ENCODE assay signal across 15 mouse cellular contexts in the genomic region with DNA sequence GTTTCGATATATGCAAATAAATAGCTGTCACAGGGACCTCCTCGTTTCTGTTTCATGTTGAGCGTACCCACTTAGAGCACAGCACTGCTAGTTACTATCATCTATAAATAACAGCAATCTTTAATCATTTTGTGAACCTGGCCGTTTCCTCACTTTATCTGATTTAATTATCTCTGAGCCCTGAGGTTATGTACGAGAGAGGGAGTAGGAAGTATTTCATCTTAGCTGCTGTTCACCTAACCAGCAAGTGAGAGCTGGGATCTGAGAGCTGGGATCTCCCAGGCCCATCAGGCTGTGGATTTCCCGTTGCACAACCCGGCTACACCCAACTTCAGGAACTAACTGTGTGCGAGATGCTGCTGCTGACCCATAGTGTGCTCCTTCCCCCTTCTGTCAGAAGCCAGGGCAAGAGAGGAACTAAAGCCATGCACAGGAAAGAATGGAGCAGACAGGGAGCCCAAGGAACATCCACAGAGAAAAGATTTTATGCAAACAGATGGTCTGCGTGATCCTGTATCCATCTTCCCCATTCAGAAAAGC. TPM values are rescaled to one million over a fixed set of nuclear protein-coding genes. Genes with fewer than 3 reads are reported as not detected.
DNase-seq lines count a peak whose midpoint lies in the region; ATAC-seq lines count a peak whose summit lies in the region.
"Had no signal": no experiment of that assay in that cellular context is flagged by ENCODE, and none has a peak within 500 bp of the region (broad histone marks: within the 10 kb centered on the region; RNA-seq: fewer than 3 reads in every experiment).

No protein-coding gene starts in this region.

- H3K27ac ChIP-seq in forebrain, embryonic 10.5 days = no peak overlapping the region
- H3K27ac ChIP-seq in forebrain, embryonic 13.5 days = no peak overlapping the region
- H3K27ac ChIP-seq: limb, embryonic 13.5 days; neural tube, embryonic 12.5 days had no signal

- H3K4me3 ChIP-seq in forebrain, embryonic 10.5 days = no peak overlapping the region
- H3K4me3 ChIP-seq in forebrain, embryonic 13.5 days = no peak overlapping the region
- H3K4me3 ChIP-seq: hindbrain, embryonic 10.5 days; limb, embryonic 13.5 days; neural tube, embryonic 12.5 days had no signal

- DNase-seq in forebrain, embryonic 10.5 days (ENCODE audit: extremely low spot score, low spot score) = peak; percentile 12
- DNase-seq in lung, postnatal 10 days = peak; percentile 1
- no peak for DNase-seq in lung, postnatal 14 days
- peak; percentile 37 to 43 for DNase-seq in monocyte, adult 2 months (ENCODE audit: low read depth in 1 of 2, low spot score in 2 of 2)
- no peak for DNase-seq in kidney, adult 18-20 months
- DNase-seq in layer of hippocampus, postnatal 36 days = no peak

- no peak overlapping the region for H3K9ac ChIP-seq in forebrain, embryonic 13.5 days
- H3K9ac ChIP-seq: limb, embryonic 13.5 days; neural tube, embryonic 12.5 days had no signal

- H3K4me2 ChIP-seq in forebrain, embryonic 13.5 days = no peak overlapping the region
- H3K4me2 ChIP-seq: limb, embryonic 13.5 days; neural tube, embryonic 12.5 days had no signal

- ATAC-seq in forebrain, embryonic 13.5 days = no peak
- 0 out of 2 replicates have a peak, but pooled peaks have one; percentile 44 for ATAC-seq in erythroid progenitor cell, adult 5-6 weeks (replicated peaks; ENCODE audit: low FRiP score, poor library complexity, severe bottlenecking)

- H3K27me3 ChIP-seq in forebrain, embryonic 10.5 days (ENCODE audit: poor library complexity, severe bottlenecking) = no peaks in the 10 kb centered on the region
- no peaks in the 10 kb centered on the region for H3K27me3 ChIP-seq in forebrain, embryonic 13.5 days
- H3K27me3 ChIP-seq: neural tube, embryonic 12.5 days had no signal

- WGBS in forebrain, embryonic 10.5 days = 73% methylated on average over 9 of the region's 9 CpGs
- 79% methylated on average over 9 of the region's 9 CpGs for WGBS in forebrain, embryonic 13.5 days

- no peaks in the 10 kb centered on the region for H3K36me3 ChIP-seq in forebrain, embryonic 10.5 days (replicated peaks)
- no peaks in the 10 kb centered on the region for H3K36me3 ChIP-seq in forebrain, embryonic 13.5 days (ENCODE audit: poor library complexity, severe bottlenecking)
- H3K36me3 ChIP-seq: hindbrain, embryonic 10.5 days; limb, embryonic 13.5 days; neural tube, embryonic 12.5 days had no signal

- H3K9me3 ChIP-seq in forebrain, embryonic 10.5 days = no peaks in the 10 kb centered on the region
- no peaks in the 10 kb centered on the region for H3K9me3 ChIP-seq in forebrain, embryonic 13.5 days (replicated peaks)
- H3K9me3 ChIP-seq: hindbrain, embryonic 10.5 days; limb, embryonic 13.5 days; neural tube, embryonic 12.5 days had no signal

- H3K4me1 ChIP-seq in forebrain, embryonic 10.5 days = peaks cover 54% of the 10 kb centered on the region
- H3K4me1 ChIP-seq in forebrain, embryonic 13.5 days = peaks cover 16% of the 10 kb centered on the region

RNA-seq across cellular contexts. Expression of a gene that starts 44.5 kb away (rescaled TPM):
- polyA plus RNA-seq in forebrain, embryonic 10.5 days (2016; fragmentation: Nextera tagmentation; extraction: Ambion mirVana) = not detected in 2 replicates
- not detected in 2 replicates for polyA plus RNA-seq in forebrain, embryonic 13.5 days (2015; fragmentation: Nextera tagmentation; extraction: Ambion mirVana)
- not detected in 2 replicates for total RNA-seq in erythroid progenitor cell, adult 5-6 weeks (2015; ENCODE audit: low replicate concordance)
- total RNA-seq in erythroid progenitor cell, adult 5-6 weeks (2017; ENCODE audit: low replicate concordance) = not detected in 2 replicates
- total RNA-seq in layer of hippocampus, postnatal 36 days (2021) = not detected
- total RNA-seq: adrenal gland, postnatal 10 days; gastrocnemius, postnatal 36 days; layer of hippocampus, postnatal 10 days; megakaryocyte-erythroid progenitor cell, adult 5-6 weeks had no signal
- polyA plus RNA-seq: hindbrain, embryonic 10.5 days; limb, embryonic 13.5 days; neural tube, embryonic 12.5 days had no signal

Comparison
In these comparisons a context has a peak if more than half of its experiments do, and no peak if none do; other contexts are left out.
1. DNase-seq: peak in forebrain, embryonic 10.5 days (single experiment), lung, postnatal 10 days (single experiment) and monocyte, adult 2 months (2 of 2); none in lung, postnatal 14 days (single experiment), kidney, adult 18-20 months (single experiment) and layer of hippocampus, postnatal 36 days (0 of 2).